Mouse (Mus musculus) liver, embryonic 16.5 days (tissue): ENCODE data around the gene Lrrc75a. TPM values are rescaled to one million over a fixed set of nuclear protein-coding genes. Genes with fewer than 3 reads are reported as not detected.

Experiments
- ATAC-seq: fragments of 200-750 bp; cut with Nextera tagmentation; 2 replicates; pipeline ENCODE4 v1.8.0; 2017; ENCODE audit warnings: low read depth, mild to moderate bottlenecking, moderate number of reproducible peaks, moderate library complexity
- H3K27ac ChIP-seq: fragments of 300-500 bp; sonication (generic); 2 replicates; pipeline ENCODE4 v1.5.1; 2014; ENCODE audit warnings: mild to moderate bottlenecking, low read length
- H3K27me3 ChIP-seq: fragments of 300-500 bp; sonication (generic); 2 replicates; pipeline ENCODE4 v1.6.1; 2014; ENCODE audit warnings: low read depth, low read length, mixed read lengths; ENCODE audit not compliant: control insufficient read depth, insufficient read depth
- H3K36me3 ChIP-seq: fragments of 300-500 bp; sonication (generic); 2 replicates; pipeline ENCODE4 v1.6.1; 2014; ENCODE audit warnings: mild to moderate bottlenecking; ENCODE audit not compliant: control insufficient read depth, insufficient read depth
- H3K4me1 ChIP-seq: fragments of 300-500 bp; sonication (generic); 2 replicates; pipeline ENCODE4 v1.6.1; 2014; ENCODE audit warnings: low read depth, low read length, mixed read lengths; ENCODE audit not compliant: control insufficient read depth
- H3K4me2 ChIP-seq: fragments of 300-500 bp; sonication (generic); 2 replicates; pipeline ENCODE4 v1.6.1; 2014; ENCODE audit warnings: low read depth, low read length, mixed read lengths
- H3K4me3 ChIP-seq: fragments of 300-500 bp; sonication (generic); 2 replicates; pipeline ENCODE4 v1.5.1; 2014; ENCODE audit warnings: low read depth, mild to moderate bottlenecking, low read length
- H3K9ac ChIP-seq: fragments of 300-500 bp; sonication (generic); 2 replicates; pipeline ENCODE4 v1.6.1; 2014; ENCODE audit warnings: low read depth, low read length
- H3K9me3 ChIP-seq: fragments of 300-500 bp; sonication (generic); replicated peaks from 2 replicates; pipeline ENCODE4 v1.6.1; 2016; ENCODE audit warnings: low read length; ENCODE audit not compliant: control insufficient read depth
- WGBS: fragments of 180-500 bp; shearing (Covaris S2); extraction: QIAGEN DNeasy Blood & Tissue Kit; methylation state at CpG from one replicate; pipeline ENCODE4 v1.1.7; 2014; ENCODE audit not compliant: insufficient replicate concordance; 5-methylcytosine and 5-hydroxymethylcytosine counted together
- polyA plus RNA-seq: library from polyadenylated mRNA; unstranded; fragments of >200 nt; fragmentation: Nextera tagmentation; extraction: Ambion mirVana; gene quantifications from 2 replicates; pipeline ENCODE4 v1.2.1, GENCODE M21; 2015

Lrrc75a gene
- polyA plus RNA-seq, 1 experiment from 2014 or later = 1.0 TPM

GRCm38 (mm10) chr11:62640378-62640777 is 7.9 kb downstream of the Lrrc75a start:
- ATAC-seq = no peak
- Histone ChIP-seq H3K9ac (no peak overlapping the region), H3K27ac (no peak overlapping the region), H3K4me3 (no peak overlapping the region), H3K4me1 (peaks cover 7% of the 10 kb centered on the region; the same call in 1 of the 2 replicates), H3K9me3 (no peaks in the 10 kb centered on the region), H3K4me2 (no peak overlapping the region), H3K27me3 (no peaks in the 10 kb centered on the region), H3K36me3 (no peaks in the 10 kb centered on the region)
- WGBS = 70% methylated on average over 3 of the region's 3 CpGs

- ATAC-seq = no peak
- Histone ChIP-seq H3K4me3 (no peak overlapping the region), H3K4me1 (peaks cover 2% of the 10 kb centered on the region; the same call in 1 of the 2 replicates), H3K27ac (no peak overlapping the region), H3K27me3 (no peaks in the 10 kb centered on the region), H3K9ac (no peak overlapping the region), H3K36me3 (no peaks in the 10 kb centered on the region), H3K9me3 (no peaks in the 10 kb centered on the region), H3K4me2 (no peak overlapping the region)
- 76% methylated on average over 4 of the region's 4 CpGs for WGBS
Observed at GRCm38 (mm10) chr11:62638402-62638801, 9.9 kb downstream of the Lrrc75a start.

- Histone ChIP-seq H3K27ac (no peak overlapping the region), H3K4me2 (no peak overlapping the region), H3K27me3 (no peaks in the 10 kb centered on the region), H3K4me3 (no peak overlapping the region), H3K9ac (no peak overlapping the region), H3K9me3 (no peaks in the 10 kb centered on the region), H3K36me3 (no peaks in the 10 kb centered on the region), H3K4me1 (no peaks in the 10 kb centered on the region)
- WGBS = 65% methylated on average over 6 of the region's 6 CpGs
- ATAC-seq = no peak
Observed at GRCm38 (mm10) chr11:62637806-62638205, 10.5 kb downstream of the Lrrc75a start.

GRCm38 (mm10) chr11:62637401-62637800 is 10.9 kb downstream of the Lrrc75a start:
- Histone ChIP-seq H3K27me3 (no peaks in the 10 kb centered on the region), H3K9ac (no peak overlapping the region), H3K4me1 (no peaks in the 10 kb centered on the region), H3K4me2 (no peak overlapping the region), H3K36me3 (no peaks in the 10 kb centered on the region), H3K27ac (no peak overlapping the region), H3K4me3 (no peak overlapping the region), H3K9me3 (no peaks in the 10 kb centered on the region)
- 49% methylated on average over 5 of the region's 5 CpGs for WGBS
- no peak for ATAC-seq

GRCm38 (mm10) chr11:62636840-62637221 is 11.5 kb downstream of the Lrrc75a start:
- Histone ChIP-seq H3K4me1 (no peaks in the 10 kb centered on the region), H3K9ac (no peak overlapping the region), H3K4me3 (no peak overlapping the region), H3K4me2 (no peak overlapping the region), H3K27ac (no peak overlapping the region), H3K36me3 (no peaks in the 10 kb centered on the region), H3K9me3 (no peaks in the 10 kb centered on the region), H3K27me3 (no peaks in the 10 kb centered on the region)
- ATAC-seq = no peak
- WGBS = 58% methylated on average over 3 of the region's 3 CpGs

- no peaks in the 10 kb centered on the region for H3K4me1 ChIP-seq
- no peaks in the 10 kb centered on the region for H3K27me3 ChIP-seq
- H3K4me2 ChIP-seq = no peak overlapping the region
- H3K9ac ChIP-seq = no peak overlapping the region
- no peaks in the 10 kb centered on the region for H3K36me3 ChIP-seq
- no peak for ATAC-seq
- H3K27ac ChIP-seq = no peak overlapping the region
- no peaks in the 10 kb centered on the region for H3K9me3 ChIP-seq
- no peak overlapping the region for H3K4me3 ChIP-seq
- WGBS = 43% methylated on average over 11 of the region's 11 CpGs
Observed at GRCm38 (mm10) chr11:62636105-62636839, 12.1 kb downstream of the Lrrc75a start.

GRCm38 (mm10) chr11:62635406-62635805 is 12.9 kb downstream of the Lrrc75a start:
- H3K27me3 ChIP-seq = no peaks in the 10 kb centered on the region
- H3K9me3 ChIP-seq = no peaks in the 10 kb centered on the region
- no peaks in the 10 kb centered on the region for H3K36me3 ChIP-seq
- H3K27ac ChIP-seq = no peak overlapping the region
- no peak for ATAC-seq
- no peak overlapping the region for H3K9ac ChIP-seq
- H3K4me2 ChIP-seq = no peak overlapping the region
- no peak overlapping the region for H3K4me3 ChIP-seq
- WGBS = 56% methylated on average over 3 of the region's 3 CpGs
- H3K4me1 ChIP-seq = no peaks in the 10 kb centered on the region; the same call in 1 of the 2 replicates

GRCm38 (mm10) chr11:62631138-62631537 is 17.2 kb downstream of the Lrrc75a start:
- no peak overlapping the region for H3K4me3 ChIP-seq
- no peaks in the 10 kb centered on the region for H3K36me3 ChIP-seq
- H3K4me2 ChIP-seq = no peak overlapping the region
- no peak overlapping the region for H3K27ac ChIP-seq
- no peak overlapping the region for H3K9ac ChIP-seq
- no peaks in the 10 kb centered on the region for H3K9me3 ChIP-seq
- no peaks in the 10 kb centered on the region for H3K27me3 ChIP-seq
- no peak for ATAC-seq
- H3K4me1 ChIP-seq = peaks cover 10% of the 10 kb centered on the region
- 46% methylated on average over 4 of the region's 4 CpGs for WGBS

GRCm38 (mm10) chr11:62630225-62630821 is 18.0 kb downstream of the Lrrc75a start:
- H3K4me3 ChIP-seq = no peak overlapping the region
- no peaks in the 10 kb centered on the region for H3K27me3 ChIP-seq
- H3K9ac ChIP-seq = no peak overlapping the region
- H3K4me2 ChIP-seq = no peak overlapping the region
- H3K36me3 ChIP-seq = no peaks in the 10 kb centered on the region
- no peak overlapping the region for H3K27ac ChIP-seq
- peaks cover 10% of the 10 kb centered on the region for H3K4me1 ChIP-seq
- WGBS = 11% methylated on average over 11 of the region's 11 CpGs
- H3K9me3 ChIP-seq = no peaks in the 10 kb centered on the region
- ATAC-seq = no peak
